Mouse (Mus musculus) embryonic facial prominence, embryonic 12.5 days (tissue): ENCODE measurements around the gene Arntl2. TPM values are rescaled to one million over a fixed set of nuclear protein-coding genes. Genes with fewer than 3 reads are reported as not detected.
"Not testable (repeated sequence)": the region's sequence is repeated elsewhere in the genome, so short reads cannot be mapped to it uniquely, and the experiment has no call there.

Source experiments
- ATAC-seq: fragments of 200-750 bp; cut with Nextera tagmentation; 2 replicates; pipeline ENCODE4 v1.8.0; 2017; ENCODE audit not compliant: insufficient number of reproducible peaks, insufficient read depth, low FRiP score, low TSS enrichment
- H3K27ac ChIP-seq: fragments of 300-500 bp; sonication (generic); 2 replicates; pipeline ENCODE4 v1.5.1; 2016; ENCODE audit warnings: mild to moderate bottlenecking
- H3K27me3 ChIP-seq: fragments of 300-500 bp; sonication (generic); 2 replicates; pipeline ENCODE4 v1.6.1; 2016; ENCODE audit warnings: mild to moderate bottlenecking, moderate library complexity
- H3K36me3 ChIP-seq: fragments of 300-500 bp; sonication (generic); 2 replicates; pipeline ENCODE4 v1.6.1; 2016; ENCODE audit warnings: mild to moderate bottlenecking
- H3K4me1 ChIP-seq: fragments of 300-500 bp; sonication (generic); 2 replicates; pipeline ENCODE4 v1.6.1; 2016
- H3K4me2 ChIP-seq: fragments of 300-500 bp; sonication (generic); replicated peaks from 2 replicates; pipeline ENCODE4 v1.6.1; 2016; ENCODE audit warnings: mild to moderate bottlenecking, moderate library complexity
- H3K4me3 ChIP-seq: fragments of 300-500 bp; sonication (generic); 2 replicates; pipeline ENCODE4 v1.5.1; 2016; ENCODE audit warnings: mild to moderate bottlenecking
- H3K9ac ChIP-seq: fragments of 300-500 bp; sonication (generic); 2 replicates; pipeline ENCODE4 v1.6.1; 2016; ENCODE audit warnings: mild to moderate bottlenecking, moderate library complexity
- H3K9me3 ChIP-seq: fragments of 300-500 bp; sonication (generic); 2 replicates; pipeline ENCODE4 v1.6.1; 2016; ENCODE audit warnings: mild to moderate bottlenecking, moderate library complexity
- WGBS: fragments of 180-500 bp; shearing (Covaris S2); methylation state at CpG from one replicate; pipeline ENCODE4 v1.1.7; 2016; 5-methylcytosine and 5-hydroxymethylcytosine counted together
- polyA plus RNA-seq: library from polyadenylated mRNA; unstranded; fragments of >200 nt; fragmentation: Nextera tagmentation; extraction: Ambion mirVana; gene quantifications from 2 replicates; pipeline ENCODE4 v1.2.1, GENCODE M21; 2016

The Arntl2 gene
- polyA plus RNA-seq, 1 experiment from 2014 or later = 7.1 TPM

- no peak overlapping the region for H3K4me3 ChIP-seq
- WGBS = 63% methylated on average over 4 of the region's 4 CpGs
- ATAC-seq = no peak
- peaks cover 8% of the 10 kb centered on the region; the same call in 1 of the 2 replicates for H3K4me1 ChIP-seq
- no peaks in the 10 kb centered on the region for H3K36me3 ChIP-seq
- no peak overlapping the region for H3K27ac ChIP-seq
- H3K4me2 ChIP-seq = no peak overlapping the region
- H3K9me3 ChIP-seq = no peaks in the 10 kb centered on the region
- H3K27me3 ChIP-seq = no peaks in the 10 kb centered on the region
- no peak overlapping the region for H3K9ac ChIP-seq
Observed at GRCm38 (mm10) chr6:146852739-146853138, 56.9 kb downstream of the Arntl2 start.

DNA sequence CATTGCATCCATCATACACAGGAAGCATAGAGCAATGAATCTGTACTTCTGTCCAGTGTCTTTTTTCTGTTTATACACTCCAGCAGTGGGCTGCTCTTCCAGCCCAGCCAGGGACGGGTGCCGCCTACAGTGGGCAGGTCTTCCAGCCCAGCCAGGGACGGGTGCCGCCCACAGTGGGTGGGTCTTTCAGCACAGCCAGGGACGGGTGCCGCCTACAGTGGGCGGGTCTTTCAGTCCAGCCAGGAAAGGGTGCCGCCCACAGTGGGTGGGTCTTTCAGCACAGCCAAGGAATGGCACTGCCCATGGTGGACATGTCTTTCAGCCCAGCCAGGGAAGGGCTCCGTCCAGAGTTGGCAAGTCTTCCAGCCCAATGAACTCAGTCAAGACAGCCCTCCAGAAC lies 59.3 kb downstream of the Arntl2 start:
- peaks cover 8% of the 10 kb centered on the region; the same call in 1 of the 2 replicates for H3K4me1 ChIP-seq
- H3K36me3 ChIP-seq = no peaks in the 10 kb centered on the region
- no peak overlapping the region for H3K9ac ChIP-seq
- no peak overlapping the region for H3K4me3 ChIP-seq
- no peak overlapping the region for H3K27ac ChIP-seq
- ATAC-seq = no peak
- WGBS = 93% methylated on average over 9 of the region's 9 CpGs
- no peak overlapping the region for H3K4me2 ChIP-seq
- no peaks in the 10 kb centered on the region for H3K27me3 ChIP-seq
- no peaks in the 10 kb centered on the region for H3K9me3 ChIP-seq

- Histone ChIP-seq H3K9me3 (no peaks in the 10 kb centered on the region), H3K27me3 (no peaks in the 10 kb centered on the region), H3K9ac (no peak overlapping the region), H3K36me3 (no peaks in the 10 kb centered on the region), H3K27ac (no peak overlapping the region), H3K4me1 (peaks cover 5% of the 10 kb centered on the region; the same call in 1 of the 2 replicates), H3K4me3 (no peak overlapping the region), H3K4me2 (no peak overlapping the region)
- WGBS = 91% methylated on average over 2 of the region's 2 CpGs
- no peak for ATAC-seq
Observed at GRCm38 (mm10) chr6:146857386-146857785, 61.5 kb downstream of the Arntl2 start.

- no peak for ATAC-seq
- Histone ChIP-seq H3K9me3 (no peaks in the 10 kb centered on the region), H3K4me1 (no peaks in the 10 kb centered on the region), H3K36me3 (no peaks in the 10 kb centered on the region), H3K27ac (no peak overlapping the region), H3K4me3 (no peak overlapping the region), H3K4me2 (no peak overlapping the region), H3K9ac (no peak overlapping the region), H3K27me3 (no peaks in the 10 kb centered on the region)
- WGBS = 89% methylated on average over 2 of the region's 2 CpGs
Observed at GRCm38 (mm10) chr6:146863154-146863553, 67.3 kb downstream of the Arntl2 start.

DNA sequence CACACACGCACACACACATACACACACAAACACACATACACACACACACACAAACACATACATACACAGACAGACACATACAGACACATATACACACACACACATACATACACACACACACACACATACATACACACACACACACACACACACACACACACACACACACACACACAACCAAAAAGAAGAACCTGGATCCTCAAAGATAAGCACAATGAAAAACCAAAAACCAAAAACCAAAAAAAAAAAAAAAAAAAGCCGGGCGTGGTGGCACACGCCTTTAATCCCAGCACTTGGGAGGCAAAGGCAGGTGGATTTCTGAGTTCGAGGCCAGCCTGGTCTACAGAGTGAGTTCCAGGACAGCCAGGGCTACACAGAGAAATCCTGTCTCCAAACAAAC lies 68.5 kb downstream of the Arntl2 start:
- H3K4me3 ChIP-seq, H3K27ac ChIP-seq, ATAC-seq, H3K27me3 ChIP-seq, H3K9ac ChIP-seq, H3K36me3 ChIP-seq, H3K4me2 ChIP-seq, H3K4me1 ChIP-seq, H3K9me3 ChIP-seq: not testable (repeated sequence)
- 93% methylated on average over 2 of the region's 5 CpGs for WGBS

DNA sequence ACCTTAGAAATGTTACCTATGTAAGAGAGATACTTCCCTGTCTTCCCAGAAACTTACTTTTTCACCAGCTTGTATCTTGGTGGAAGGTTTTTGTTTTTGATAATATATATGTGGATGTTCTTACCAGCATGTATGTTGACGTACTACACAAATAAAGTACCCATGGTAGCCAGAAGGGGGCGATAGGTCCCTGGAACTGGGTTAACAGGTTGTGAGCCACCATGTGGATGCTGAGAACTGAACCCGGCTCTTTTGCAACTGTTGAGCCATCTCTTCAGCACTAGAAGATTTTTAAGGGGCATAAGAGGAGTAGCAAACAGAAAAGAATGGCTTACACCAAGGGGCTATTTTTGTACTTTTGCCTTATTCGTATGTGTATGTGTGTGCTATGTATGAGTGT lies 69.8 kb downstream of the Arntl2 start:
- Histone ChIP-seq H3K27me3 (no peaks in the 10 kb centered on the region), H3K4me3 (no peak overlapping the region), H3K9me3 (no peaks in the 10 kb centered on the region), H3K4me1 (no peaks in the 10 kb centered on the region), H3K4me2 (no peak overlapping the region), H3K9ac (no peak overlapping the region), H3K27ac (no peak overlapping the region), H3K36me3 (no peaks in the 10 kb centered on the region)
- 80% methylated on average over 4 of the region's 4 CpGs for WGBS
- no peak for ATAC-seq

DNA sequence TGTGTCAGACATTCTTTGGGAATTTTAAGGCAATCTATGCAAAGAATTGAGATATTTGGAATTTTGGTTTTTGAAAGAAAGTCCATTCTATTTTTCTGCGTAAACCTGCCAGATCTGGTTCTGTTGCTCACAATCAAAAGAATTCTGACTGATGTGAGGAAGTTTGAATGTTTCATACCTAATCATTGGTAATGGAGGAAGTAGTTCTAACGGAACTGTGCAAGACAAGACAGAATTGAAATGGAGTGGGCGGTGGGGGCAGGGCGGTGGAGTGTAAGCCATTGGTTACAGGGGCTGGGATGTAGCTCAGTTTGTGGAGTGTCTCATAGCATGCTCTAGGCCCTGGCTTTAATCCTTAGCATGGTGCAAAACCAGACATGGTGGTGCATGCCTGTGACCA lies 76.1 kb downstream of the Arntl2 start:
- no peak overlapping the region for H3K27ac ChIP-seq

GRCm38 (mm10) chr6:146874415-146874814 lies 78.6 kb downstream of the Arntl2 start:
- Histone ChIP-seq H3K9me3 (no peaks in the 10 kb centered on the region; the same call in 1 of the 2 replicates), H3K4me3 (no peak overlapping the region), H3K27me3 (no peaks in the 10 kb centered on the region), H3K4me2 (no peak overlapping the region), H3K4me1 (peaks cover 4% of the 10 kb centered on the region; the same call in 1 of the 2 replicates), H3K36me3 (no peaks in the 10 kb centered on the region), H3K9ac (no peak overlapping the region), H3K27ac (no peak overlapping the region)
- WGBS = 90% methylated on average over 6 of the region's 6 CpGs
- ATAC-seq = no peak

More for the DNA sequence above, 76.1 kb downstream of the Arntl2 start:
- Histone ChIP-seq H3K4me1 (no peaks in the 10 kb centered on the region), H3K36me3 (no peaks in the 10 kb centered on the region), H3K27me3 (no peaks in the 10 kb centered on the region), H3K4me2 (no peak overlapping the region), H3K9me3 (no peaks in the 10 kb centered on the region; the same call in 1 of the 2 replicates), H3K4me3 (no peak overlapping the region), H3K9ac (no peak overlapping the region)
- no peak for ATAC-seq
- 95% methylated on average over 4 of the region's 4 CpGs for WGBS

GRCm38 (mm10) chr6:146876820-146877219 lies 81.0 kb downstream of the Arntl2 start:
- no peaks in the 10 kb centered on the region for H3K36me3 ChIP-seq
- no peaks in the 10 kb centered on the region for H3K27me3 ChIP-seq
- WGBS = 83% methylated on average over 2 of the region's 2 CpGs
- H3K4me3 ChIP-seq = no peak overlapping the region
- ATAC-seq = no peak
- no peak overlapping the region for H3K27ac ChIP-seq
- H3K4me1 ChIP-seq = peaks cover 4% of the 10 kb centered on the region; the same call in 1 of the 2 replicates
- H3K9me3 ChIP-seq = no peaks in the 10 kb centered on the region; the same call in 1 of the 2 replicates
- no peak overlapping the region for H3K4me2 ChIP-seq
- H3K9ac ChIP-seq = no peak overlapping the region

- Histone ChIP-seq H3K4me3 (no peak overlapping the region), H3K9ac (no peak overlapping the region), H3K27ac (no peak overlapping the region), H3K4me2 (no peak overlapping the region), H3K4me1 (peaks cover 4% of the 10 kb centered on the region; the same call in 1 of the 2 replicates), H3K9me3 (no peaks in the 10 kb centered on the region; the same call in 1 of the 2 replicates), H3K27me3 (no peaks in the 10 kb centered on the region), H3K36me3 (no peaks in the 10 kb centered on the region)
- WGBS = 84% methylated on average over 12 of the region's 12 CpGs
- ATAC-seq = no peak
Observed at GRCm38 (mm10) chr6:146877425-146878045, 81.7 kb downstream of the Arntl2 start.

- Histone ChIP-seq H3K9me3 (no peaks in the 10 kb centered on the region; the same call in 1 of the 2 replicates), H3K4me2 (no peak overlapping the region), H3K4me3 (no peak overlapping the region), H3K9ac (no peak overlapping the region), H3K27ac (no peak overlapping the region), H3K27me3 (no peaks in the 10 kb centered on the region), H3K4me1 (peaks cover 4% of the 10 kb centered on the region; the same call in 1 of the 2 replicates), H3K36me3 (no peaks in the 10 kb centered on the region)
- no peak for ATAC-seq
- 14% methylated on average over 10 of the region's 10 CpGs for WGBS
Observed at GRCm38 (mm10) chr6:146878926-146879325, 83.1 kb downstream of the Arntl2 start.

GRCm38 (mm10) chr6:146879856-146880255 lies 84.0 kb downstream of the Arntl2 start:
- H3K4me3 ChIP-seq = no peak overlapping the region
- H3K27ac ChIP-seq = no peak overlapping the region
- H3K4me2 ChIP-seq = no peak overlapping the region
- no peaks in the 10 kb centered on the region for H3K36me3 ChIP-seq
- H3K9me3 ChIP-seq = no peaks in the 10 kb centered on the region; the same call in 1 of the 2 replicates
- ATAC-seq = no peak
- H3K4me1 ChIP-seq = peaks cover 8% of the 10 kb centered on the region; the same call in 1 of the 2 replicates
- no peak overlapping the region for H3K9ac ChIP-seq
- H3K27me3 ChIP-seq = no peaks in the 10 kb centered on the region
- 77% methylated on average over 9 of the region's 9 CpGs for WGBS
